Mouse (Mus musculus) thymus, postnatal 0 days (tissue): ENCODE data around the gene Olfr502. TPM values are rescaled to one million over a fixed set of nuclear protein-coding genes. Genes with fewer than 3 reads are reported as not detected.
"Not testable (repeated sequence)": the region's sequence is repeated elsewhere in the genome, so short reads cannot be mapped to it uniquely, and the experiment has no call there.

Experiments used
- DNase-seq: peaks from one replicate; pipeline ENCODE4 v3.0.0-alpha.2; 2015; ENCODE audit warnings: low spot score
- polyA plus RNA-seq: library from polyadenylated mRNA; unstranded; fragments of >200 nt; fragmentation: Nextera tagmentation; extraction: Ambion mirVana; gene quantifications from 2 replicates; pipeline ENCODE4 v1.2.1, GENCODE M21; 2015

Gene Olfr502
- not detected in 2 replicates for polyA plus RNA-seq

GRCm38 (mm10) chr7:108524965-108525364 lies at the start of gene Olfr502:
TSS of gene Olfr502 (minus strand) at chr7:108525065.
- DNase-seq: no peak

GRCm38 (mm10) chr7:108565693-108566092 lies 40.8 kb upstream of the Olfr502 start, which contains the start of gene Olfr504:
TSS of gene Olfr504 (minus strand) at chr7:108565793.
- DNase-seq: no peak

GRCm38 (mm10) chr7:108544227-108544626 lies 19.4 kb upstream of the Olfr502 start, which contains the start of gene Olfr503:
TSS of gene Olfr503 (plus strand) at chr7:108544527.
- DNase-seq: not testable (repeated sequence)

- DNase-seq: no peak
Measured at GRCm38 (mm10) chr7:108542416-108542815, 17.6 kb upstream of the Olfr502 start.

Other genes starting within 250 kb of the Olfr502 start
- gene Olfr490, start 236.1 kb downstream of the Olfr502 start, polyA plus RNA-seq: not detected in 2 replicates
- gene Olfr491, start 211.6 kb downstream of the Olfr502 start, polyA plus RNA-seq: not detected in 2 replicates
- gene Olfr492, start 201.4 kb downstream of the Olfr502 start, polyA plus RNA-seq: not detected in 2 replicates
- gene Olfr493, start 178.1 kb downstream of the Olfr502 start, polyA plus RNA-seq: not detected in 2 replicates
- not detected in 2 replicates for gene Olfr494, start 159.7 kb downstream of the Olfr502 start, polyA plus RNA-seq
- gene Olfr495, start 131.9 kb downstream of the Olfr502 start, polyA plus RNA-seq: not detected in 2 replicates
- not detected in 2 replicates for gene Olfr497, start 104.6 kb downstream of the Olfr502 start, polyA plus RNA-seq
- gene Olfr498, start 59.7 kb downstream of the Olfr502 start, polyA plus RNA-seq: not detected in 2 replicates
- gene Olfr503, start 19.5 kb upstream of the Olfr502 start, polyA plus RNA-seq: not detected in 2 replicates
- gene Olfr504, start 40.7 kb upstream of the Olfr502 start, polyA plus RNA-seq: not detected in 2 replicates
- not detected in 2 replicates for gene Olfr506, start 85.7 kb upstream of the Olfr502 start, polyA plus RNA-seq
- gene Olfr507, start 96.7 kb upstream of the Olfr502 start, polyA plus RNA-seq: not detected in 2 replicates
- gene Olfr508, start 104.9 kb upstream of the Olfr502 start, polyA plus RNA-seq: not detected in 2 replicates
- gene Olfr509, start 126.8 kb upstream of the Olfr502 start, polyA plus RNA-seq: not detected in 2 replicates
- gene Olfr510, start 141.4 kb upstream of the Olfr502 start, polyA plus RNA-seq: not detected in 2 replicates
- gene Olfr512, start 188.3 kb upstream of the Olfr502 start, polyA plus RNA-seq: not detected in 2 replicates
- not detected in 2 replicates for gene Olfr513, start 225.9 kb upstream of the Olfr502 start, polyA plus RNA-seq